Mouse (Mus musculus) megakaryocyte, embryonic 14.5 days (primary cell): Measurements from ENCODE around the gene Ap3d1.

Source experiments
- FLI1 ChIP-seq: IDR thresholded peaks from 2 replicates; pipeline ENCODE4 v1.6.1; 2012; ENCODE audit warnings: low read length, inconsistent platforms, mixed read lengths
- GATA1 ChIP-seq: IDR thresholded peaks from 3 replicates; pipeline ENCODE4 v1.6.1; 2012; ENCODE audit warnings: mixed read lengths, low read length, inconsistent platforms, borderline replicate concordance

- TF ChIP-seq FLI1: no peak
- TF ChIP-seq GATA1: no peak
Observed at GRCm38 (mm10) chr10:80779565-80779964, 37.5 kb upstream of the Ap3d1 start.
